Mouse (Mus musculus) embryonic fibroblast, embryonic 13.5 days (primary cell): ENCODE data around the gene Pfkm.

Source experiments
- CTCF ChIP-seq: IDR thresholded peaks from 2 replicates; pipeline ENCODE4 v1.5.1; 2011; ENCODE audit warnings: mild to moderate bottlenecking, control low read depth, low read length, moderate library complexity, borderline replicate concordance; ENCODE audit not compliant: insufficient read depth
- POLR2A ChIP-seq: IDR thresholded peaks from 2 replicates; pipeline ENCODE4 v1.6.1; 2011; ENCODE audit warnings: low read depth, mild to moderate bottlenecking, control low read depth, low read length, moderate library complexity

- TF ChIP-seq CTCF (no peak), POLR2A (no peak)
Observed at GRCm38 (mm10) chr15:98134034-98134433, 41.6 kb downstream of the Pfkm start.
